Mouse (Mus musculus): ENCODE data around the gene Prnp. TPM values are rescaled to one million over a fixed set of nuclear protein-coding genes. Genes with fewer than 3 reads are reported as not detected.

Prnp gene
- polyA plus RNA-seq, 1 experiment from 2014 or later, result 27.7 TPM

- no peak overlapping the region for H3K27ac ChIP-seq (ENCODE audit: low read length)
- 28% methylated on average over 8 of the region's 8 CpGs for WGBS (ENCODE audit: insufficient replicate concordance)
- H3K4me1 ChIP-seq (ENCODE audit: control insufficient read depth, low read depth, low read length), result peaks cover 29% of the 10 kb centered on the region
- no peak overlapping the region for H3K4me3 ChIP-seq (ENCODE audit: low read depth, low read length)
- no peak overlapping the region for H3K4me2 ChIP-seq (ENCODE audit: low read depth, low read length)
- no peaks in the 10 kb centered on the region for H3K36me3 ChIP-seq (ENCODE audit: control insufficient read depth, insufficient read depth)
- ATAC-seq (ENCODE audit: low read depth), result no peak
- H3K9ac ChIP-seq (ENCODE audit: low read depth, low read length), result no peak overlapping the region
- no peaks in the 10 kb centered on the region for H3K27me3 ChIP-seq (ENCODE audit: control insufficient read depth, insufficient read depth, low read depth, low read length)
- H3K9me3 ChIP-seq (replicated peaks; ENCODE audit: control insufficient read depth, low read length), result no peaks in the 10 kb centered on the region
These were observed 6.9 kb upstream of the Prnp start for GRCm38 (mm10) chr2:131902867-131903266.

- peak; percentile 84 for ATAC-seq (ENCODE audit: low read depth)
- Histone ChIP-seq H3K27ac (ENCODE audit: low read length) (peak overlapping the region; percentile 90), H3K9me3 (replicated peaks; ENCODE audit: control insufficient read depth, low read length) (no peaks in the 10 kb centered on the region), H3K4me1 (ENCODE audit: control insufficient read depth, low read depth, low read length) (peaks cover 33% of the 10 kb centered on the region), H3K27me3 (ENCODE audit: control insufficient read depth, insufficient read depth, low read depth, low read length) (no peaks in the 10 kb centered on the region), H3K9ac (ENCODE audit: low read depth, low read length) (peak overlapping the region; percentile 18; the same call in 1 of the 2 replicates), H3K4me3 (ENCODE audit: low read depth, low read length) (no peak overlapping the region), H3K36me3 (ENCODE audit: control insufficient read depth, insufficient read depth) (no peaks in the 10 kb centered on the region), H3K4me2 (ENCODE audit: low read depth, low read length) (peak overlapping the region; percentile 50)
- WGBS (ENCODE audit: insufficient replicate concordance), result 10% methylated on average over 5 of the region's 5 CpGs
These were observed 4.7 kb upstream of the Prnp start for GRCm38 (mm10) chr2:131905025-131905424.

DNA sequence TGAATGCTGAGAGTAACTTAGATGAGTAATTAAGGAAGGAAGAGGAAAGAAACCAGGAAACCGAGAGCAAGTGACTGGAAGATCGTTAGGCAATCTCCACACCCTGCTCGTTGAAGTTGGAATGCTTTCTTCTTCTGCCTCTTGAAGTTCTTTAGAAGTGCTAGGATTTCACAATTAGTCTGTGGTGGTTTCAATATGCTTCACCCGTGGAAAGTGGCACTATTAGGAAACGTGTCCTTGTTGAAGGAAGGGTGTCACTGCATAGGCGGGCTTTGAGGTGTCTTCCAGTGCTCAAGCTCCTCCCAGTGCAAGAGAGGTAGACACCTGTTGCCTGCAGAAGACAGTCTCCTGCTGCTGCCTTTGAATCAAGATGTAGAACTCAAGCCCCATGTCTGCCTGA is 4.0 kb upstream of the Prnp start:
- H3K4me2 ChIP-seq (ENCODE audit: low read depth, low read length), result peak overlapping the region; percentile 50; the same call in 1 of the 2 replicates
- no peak for ATAC-seq (ENCODE audit: low read depth)
- H3K27me3 ChIP-seq (ENCODE audit: control insufficient read depth, insufficient read depth, low read depth, low read length), result no peaks in the 10 kb centered on the region
- peak overlapping the region; percentile 90 for H3K27ac ChIP-seq (ENCODE audit: low read length)
- no peaks in the 10 kb centered on the region for H3K9me3 ChIP-seq (replicated peaks; ENCODE audit: control insufficient read depth, low read length)
- H3K36me3 ChIP-seq (ENCODE audit: control insufficient read depth, insufficient read depth), result no peaks in the 10 kb centered on the region
- H3K4me3 ChIP-seq (ENCODE audit: low read depth, low read length), result no peak overlapping the region
- H3K9ac ChIP-seq (ENCODE audit: low read depth, low read length), result no peak overlapping the region; the same call in 1 of the 2 replicates
- H3K4me1 ChIP-seq (ENCODE audit: control insufficient read depth, low read depth, low read length), result peaks cover 37% of the 10 kb centered on the region
- WGBS (ENCODE audit: insufficient replicate concordance), result 35% methylated on average over 6 of the region's 6 CpGs

GRCm38 (mm10) chr2:131906266-131906665 is 3.5 kb upstream of the Prnp start:
- no peak overlapping the region for H3K4me2 ChIP-seq (ENCODE audit: low read depth, low read length)
- H3K9me3 ChIP-seq (replicated peaks; ENCODE audit: control insufficient read depth, low read length), result no peaks in the 10 kb centered on the region
- no peak for ATAC-seq (ENCODE audit: low read depth)
- H3K36me3 ChIP-seq (ENCODE audit: control insufficient read depth, insufficient read depth), result no peaks in the 10 kb centered on the region
- WGBS (ENCODE audit: insufficient replicate concordance), result 87% methylated on average over 3 of the region's 3 CpGs
- no peak overlapping the region for H3K9ac ChIP-seq (ENCODE audit: low read depth, low read length)
- no peak overlapping the region; the same call in 1 of the 2 replicates for H3K27ac ChIP-seq (ENCODE audit: low read length)
- H3K4me1 ChIP-seq (ENCODE audit: control insufficient read depth, low read depth, low read length), result peaks cover 41% of the 10 kb centered on the region
- no peaks in the 10 kb centered on the region for H3K27me3 ChIP-seq (ENCODE audit: control insufficient read depth, insufficient read depth, low read depth, low read length)
- no peak overlapping the region for H3K4me3 ChIP-seq (ENCODE audit: low read depth, low read length)

DNA sequence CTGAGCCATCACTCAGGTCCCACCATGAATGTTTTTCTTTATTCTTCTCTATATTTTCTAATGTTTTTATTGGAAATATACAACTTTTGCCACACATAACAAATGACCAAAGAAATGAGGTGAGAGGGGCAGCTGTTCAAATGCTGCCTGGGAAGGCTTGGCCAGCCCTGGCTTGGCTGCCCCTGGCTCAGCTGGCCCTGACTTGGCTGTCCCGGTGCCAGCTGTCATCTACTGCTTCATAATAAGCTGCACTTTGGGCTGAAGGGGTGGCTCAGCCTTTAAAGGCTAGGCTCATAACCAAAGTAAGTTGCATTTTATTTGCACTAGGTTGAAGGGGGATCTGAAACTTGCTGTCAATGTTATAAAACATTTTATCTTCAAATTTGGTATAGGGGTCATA is 2.9 kb upstream of the Prnp start:
- Histone ChIP-seq H3K4me1 (ENCODE audit: control insufficient read depth, low read depth, low read length) (peaks cover 43% of the 10 kb centered on the region), H3K27me3 (ENCODE audit: control insufficient read depth, insufficient read depth, low read depth, low read length) (no peaks in the 10 kb centered on the region)
- 76% methylated on average over 1 of the region's 1 CpGs for WGBS (ENCODE audit: insufficient replicate concordance)

GRCm38 (mm10) chr2:131907311-131907710 is 2.4 kb upstream of the Prnp start:
- 67% methylated on average over 5 of the region's 5 CpGs for WGBS (ENCODE audit: insufficient replicate concordance)
- no peak overlapping the region for H3K27ac ChIP-seq (ENCODE audit: low read length)
- no peaks in the 10 kb centered on the region for H3K36me3 ChIP-seq (ENCODE audit: control insufficient read depth, insufficient read depth)
- peaks cover 43% of the 10 kb centered on the region for H3K4me1 ChIP-seq (ENCODE audit: control insufficient read depth, low read depth, low read length)
- no peak overlapping the region for H3K9ac ChIP-seq (ENCODE audit: low read depth, low read length)
- H3K4me2 ChIP-seq (ENCODE audit: low read depth, low read length), result no peak overlapping the region
- no peak for ATAC-seq (ENCODE audit: low read depth)
- no peaks in the 10 kb centered on the region for H3K9me3 ChIP-seq (replicated peaks; ENCODE audit: control insufficient read depth, low read length)
- H3K27me3 ChIP-seq (ENCODE audit: control insufficient read depth, insufficient read depth, low read depth, low read length), result no peaks in the 10 kb centered on the region
- no peak overlapping the region for H3K4me3 ChIP-seq (ENCODE audit: low read depth, low read length)

More for the DNA sequence above, 2.9 kb upstream of the Prnp start:
- no peak overlapping the region for H3K27ac ChIP-seq (ENCODE audit: low read length)
- no peak overlapping the region for H3K9ac ChIP-seq (ENCODE audit: low read depth, low read length)
- no peaks in the 10 kb centered on the region for H3K9me3 ChIP-seq (replicated peaks; ENCODE audit: control insufficient read depth, low read length)
- H3K4me2 ChIP-seq (ENCODE audit: low read depth, low read length), result no peak overlapping the region
- no peak for ATAC-seq (ENCODE audit: low read depth)
- no peak overlapping the region for H3K4me3 ChIP-seq (ENCODE audit: low read depth, low read length)
- H3K36me3 ChIP-seq (ENCODE audit: control insufficient read depth, insufficient read depth), result no peaks in the 10 kb centered on the region

- 85% methylated on average over 7 of the region's 7 CpGs for WGBS (ENCODE audit: insufficient replicate concordance)
- no peaks in the 10 kb centered on the region for H3K9me3 ChIP-seq (replicated peaks; ENCODE audit: control insufficient read depth, low read length)
- H3K4me2 ChIP-seq (ENCODE audit: low read depth, low read length), result no peak overlapping the region
- no peak overlapping the region for H3K9ac ChIP-seq (ENCODE audit: low read depth, low read length)
- H3K36me3 ChIP-seq (ENCODE audit: control insufficient read depth, insufficient read depth), result no peaks in the 10 kb centered on the region
- no peak overlapping the region for H3K4me3 ChIP-seq (ENCODE audit: low read depth, low read length)
- H3K27ac ChIP-seq (ENCODE audit: low read length), result no peak overlapping the region; the same call in 1 of the 2 replicates
- ATAC-seq (ENCODE audit: low read depth), result no peak
- H3K4me1 ChIP-seq (ENCODE audit: control insufficient read depth, low read depth, low read length), result peaks cover 39% of the 10 kb centered on the region
- no peaks in the 10 kb centered on the region for H3K27me3 ChIP-seq (ENCODE audit: control insufficient read depth, insufficient read depth, low read depth, low read length)
These were observed 1.3 kb upstream of the Prnp start for GRCm38 (mm10) chr2:131908351-131908861.

GRCm38 (mm10) chr2:131908906-131909305 is 822 bp upstream of the Prnp start:
- H3K4me2 ChIP-seq (ENCODE audit: low read depth, low read length), result peak overlapping the region; percentile 70
- no peaks in the 10 kb centered on the region for H3K9me3 ChIP-seq (replicated peaks; ENCODE audit: control insufficient read depth, low read length)
- H3K27ac ChIP-seq (ENCODE audit: low read length), result peak overlapping the region; percentile 13; the same call in 1 of the 2 replicates
- no peaks in the 10 kb centered on the region for H3K36me3 ChIP-seq (ENCODE audit: control insufficient read depth, insufficient read depth)
- no peaks in the 10 kb centered on the region for H3K27me3 ChIP-seq (ENCODE audit: control insufficient read depth, insufficient read depth, low read depth, low read length)
- peak overlapping the region; percentile 63 for H3K9ac ChIP-seq (ENCODE audit: low read depth, low read length)
- H3K4me1 ChIP-seq (ENCODE audit: control insufficient read depth, low read depth, low read length), result peaks cover 36% of the 10 kb centered on the region
- WGBS (ENCODE audit: insufficient replicate concordance), result 82% methylated on average over 1 of the region's 1 CpGs
- no peak overlapping the region; the same call in 1 of the 2 replicates for H3K4me3 ChIP-seq (ENCODE audit: low read depth, low read length)
- ATAC-seq (ENCODE audit: low read depth), result no peak

GRCm38 (mm10) chr2:131910847-131911246 is 1.1 kb downstream of the Prnp start:
- H3K9ac ChIP-seq (ENCODE audit: low read depth, low read length), result peak overlapping the region; percentile 81
- 63% methylated on average over 2 of the region's 2 CpGs for WGBS (ENCODE audit: insufficient replicate concordance)
- no peak for ATAC-seq (ENCODE audit: low read depth)
- H3K9me3 ChIP-seq (replicated peaks; ENCODE audit: control insufficient read depth, low read length), result no peaks in the 10 kb centered on the region
- no peaks in the 10 kb centered on the region for H3K27me3 ChIP-seq (ENCODE audit: control insufficient read depth, insufficient read depth, low read depth, low read length)
- no peak overlapping the region for H3K27ac ChIP-seq (ENCODE audit: low read length)
- peak overlapping the region; percentile 70 for H3K4me2 ChIP-seq (ENCODE audit: low read depth, low read length)
- H3K4me1 ChIP-seq (ENCODE audit: control insufficient read depth, low read depth, low read length), result peaks cover 16% of the 10 kb centered on the region
- H3K36me3 ChIP-seq (ENCODE audit: control insufficient read depth, insufficient read depth), result no peaks in the 10 kb centered on the region
- H3K4me3 ChIP-seq (ENCODE audit: low read depth, low read length), result peak overlapping the region; percentile 69
